Mouse (Mus musculus) midbrain, embryonic 14.5 days (tissue): ENCODE results near the gene Ccdc162. TPM values are rescaled to one million over a fixed set of nuclear protein-coding genes. Genes with fewer than 3 reads are reported as not detected.

Source experiments
- ATAC-seq: fragments of 200-750 bp; cut with Nextera tagmentation; 2 replicates; pipeline ENCODE4 v1.8.0; 2017; ENCODE audit warnings: moderate number of reproducible peaks, moderate library complexity; ENCODE audit not compliant: low FRiP score, low TSS enrichment
- DNase-seq: peaks from one replicate; pipeline ENCODE4 v3.0.0-alpha.2; 2015
- H3K27ac ChIP-seq: fragments of 300-500 bp; sonication (generic); replicated peaks from 2 replicates; pipeline ENCODE4 v1.5.1; 2014; ENCODE audit warnings: mild to moderate bottlenecking, low read depth, low read length, moderate library complexity
- H3K27me3 ChIP-seq: fragments of 300-500 bp; sonication (generic); 2 replicates; pipeline ENCODE4 v1.6.1; 2014; ENCODE audit warnings: low read length, control low read depth, mixed read lengths; ENCODE audit not compliant: control insufficient read depth, insufficient read depth
- H3K36me3 ChIP-seq: fragments of 300-500 bp; sonication (generic); 2 replicates; pipeline ENCODE4 v1.6.1; 2014; ENCODE audit warnings: low read length, control low read depth; ENCODE audit not compliant: control insufficient read depth, insufficient read depth
- H3K4me1 ChIP-seq: fragments of 300-500 bp; sonication (generic); 2 replicates; pipeline ENCODE4 v1.6.1; 2014; ENCODE audit warnings: mild to moderate bottlenecking, antibody characterized with exemption, low read length, control low read depth; ENCODE audit not compliant: control insufficient read depth, insufficient read depth
- H3K4me2 ChIP-seq: fragments of 300-500 bp; sonication (generic); 2 replicates; pipeline ENCODE4 v1.6.1; 2014; ENCODE audit warnings: mild to moderate bottlenecking, low read length, moderate library complexity
- H3K4me3 ChIP-seq: fragments of 300-500 bp; sonication (generic); replicated peaks from 2 replicates; pipeline ENCODE4 v1.5.1; 2014; ENCODE audit warnings: low read depth, low read length
- H3K9ac ChIP-seq: fragments of 300-500 bp; sonication (generic); replicated peaks from 2 replicates; pipeline ENCODE4 v1.6.1; 2014; ENCODE audit warnings: mild to moderate bottlenecking, low read length, moderate library complexity
- H3K9me3 ChIP-seq: fragments of 300-500 bp; sonication (generic); 2 replicates; pipeline ENCODE4 v1.6.1; 2016; ENCODE audit warnings: low read length, control low read depth, mixed read lengths; ENCODE audit not compliant: control insufficient read depth
- WGBS: fragments of 180-500 bp; shearing (Covaris S2); extraction: QIAGEN DNeasy Blood & Tissue Kit; methylation state at CpG from one replicate; pipeline ENCODE4 v1.1.7; 2014; 5-methylcytosine and 5-hydroxymethylcytosine counted together
- polyA plus RNA-seq: library from polyadenylated mRNA; unstranded; fragments of >200 nt; fragmentation: Nextera tagmentation; extraction: Ambion mirVana; gene quantifications from 2 replicates; pipeline ENCODE4 v1.2.1, GENCODE M21; 2014

Ccdc162 gene
- polyA plus RNA-seq, 1 experiment from 2014 or later = 0.26 TPM

DNA sequence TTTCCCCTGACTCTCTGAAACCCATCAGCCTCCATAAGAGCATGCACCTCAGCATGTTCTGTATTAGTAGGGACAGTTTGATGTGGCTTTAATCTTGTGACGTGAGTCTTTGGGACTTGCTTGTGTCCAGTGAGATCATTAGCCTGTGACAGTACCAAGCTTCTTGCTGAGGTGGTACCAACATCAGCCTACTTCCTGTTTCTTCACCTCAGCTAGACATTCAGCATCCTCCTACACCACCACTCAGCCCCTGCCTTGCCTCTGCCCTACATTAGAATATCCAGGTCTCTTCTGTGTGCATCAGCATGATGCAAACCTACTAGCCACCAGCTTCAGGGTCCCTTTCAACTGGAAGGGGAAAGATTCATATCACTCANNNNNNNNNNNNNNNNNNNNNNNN, 113.8 kb downstream of the Ccdc162 start:
- WGBS = 100% methylated on average over 1 of the region's 1 CpGs
- no peak overlapping the region for H3K27ac ChIP-seq
- H3K4me1 ChIP-seq = no peaks in the 10 kb centered on the region
- no peaks in the 10 kb centered on the region for H3K27me3 ChIP-seq
- DNase-seq = no peak
- H3K4me3 ChIP-seq = no peak overlapping the region
- H3K9me3 ChIP-seq = no peaks in the 10 kb centered on the region
- H3K9ac ChIP-seq = no peak overlapping the region
- H3K36me3 ChIP-seq = no peaks in the 10 kb centered on the region
- no peak overlapping the region for H3K4me2 ChIP-seq
- no peak for ATAC-seq

GRCm38 (mm10) chr10:41601898-41602545, 114.4 kb downstream of the Ccdc162 start:
- DNase-seq (no peak), ATAC-seq (no peak)
- no peak overlapping the region for H3K27ac ChIP-seq
- H3K27me3 ChIP-seq = no peaks in the 10 kb centered on the region
- no peaks in the 10 kb centered on the region for H3K4me1 ChIP-seq
- H3K4me2 ChIP-seq = no peak overlapping the region
- no peaks in the 10 kb centered on the region for H3K9me3 ChIP-seq
- H3K9ac ChIP-seq = no peak overlapping the region
- no peaks in the 10 kb centered on the region for H3K36me3 ChIP-seq
- WGBS = 87% methylated on average over 7 of the region's 7 CpGs
- no peak overlapping the region for H3K4me3 ChIP-seq

- H3K4me3 ChIP-seq = no peak overlapping the region
- DNase-seq = no peak
- H3K27ac ChIP-seq = no peak overlapping the region
- H3K4me2 ChIP-seq = no peak overlapping the region
- no peaks in the 10 kb centered on the region for H3K9me3 ChIP-seq
- H3K4me1 ChIP-seq = no peaks in the 10 kb centered on the region
- WGBS = 85% methylated on average over 4 of the region's 4 CpGs
- no peaks in the 10 kb centered on the region for H3K36me3 ChIP-seq
- ATAC-seq = no peak
- H3K27me3 ChIP-seq = no peaks in the 10 kb centered on the region
- H3K9ac ChIP-seq = no peak overlapping the region
Measured at GRCm38 (mm10) chr10:41601302-41601701, 115.1 kb downstream of the Ccdc162 start.

GRCm38 (mm10) chr10:41599051-41599450, 117.4 kb downstream of the Ccdc162 start:
- H3K36me3 ChIP-seq = no peaks in the 10 kb centered on the region
- H3K27me3 ChIP-seq = no peaks in the 10 kb centered on the region
- H3K4me1 ChIP-seq = no peaks in the 10 kb centered on the region
- no peak overlapping the region for H3K4me3 ChIP-seq
- H3K9me3 ChIP-seq = no peaks in the 10 kb centered on the region
- no peak overlapping the region for H3K4me2 ChIP-seq
- WGBS = 89% methylated on average over 9 of the region's 9 CpGs
- ATAC-seq (no peak), DNase-seq (no peak)
- H3K9ac ChIP-seq = no peak overlapping the region
- no peak overlapping the region for H3K27ac ChIP-seq

- no peaks in the 10 kb centered on the region for H3K9me3 ChIP-seq
- H3K4me2 ChIP-seq = no peak overlapping the region
- no peak overlapping the region for H3K4me3 ChIP-seq
- 49% methylated on average over 9 of the region's 9 CpGs for WGBS
- H3K36me3 ChIP-seq = no peaks in the 10 kb centered on the region
- DNase-seq (no peak), ATAC-seq (no peak)
- H3K27ac ChIP-seq = no peak overlapping the region
- no peak overlapping the region for H3K9ac ChIP-seq
- H3K4me1 ChIP-seq = no peaks in the 10 kb centered on the region
- no peaks in the 10 kb centered on the region for H3K27me3 ChIP-seq
Measured at GRCm38 (mm10) chr10:41598221-41598620, 118.2 kb downstream of the Ccdc162 start.

- no peaks in the 10 kb centered on the region for H3K4me1 ChIP-seq
- no peak for ATAC-seq
Measured at GRCm38 (mm10) chr10:41595550-41595949, 120.9 kb downstream of the Ccdc162 start.

DNA sequence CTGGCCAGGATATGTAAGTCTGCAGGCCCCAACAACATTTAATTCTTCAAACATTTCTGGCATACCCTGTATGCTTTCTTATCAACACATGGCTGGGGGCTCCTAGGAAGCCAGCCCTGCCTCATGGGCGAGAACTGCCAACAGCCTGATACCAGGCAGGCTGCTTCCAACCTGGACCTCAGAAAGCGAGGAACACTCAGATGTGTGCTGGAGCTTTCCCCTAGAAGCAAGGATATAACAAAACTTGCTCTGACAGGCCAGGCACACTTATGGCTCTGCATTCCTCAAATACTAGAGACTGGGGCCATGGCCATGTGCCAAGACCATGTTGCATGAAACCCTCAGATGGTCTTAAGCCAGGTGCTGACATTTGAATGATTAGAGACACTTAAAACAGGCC, 121.5 kb downstream of the Ccdc162 start:
- Histone ChIP-seq H3K4me3 (no peak overlapping the region), H3K4me2 (no peak overlapping the region), H3K9ac (no peak overlapping the region), H3K4me1 (no peaks in the 10 kb centered on the region), H3K36me3 (no peaks in the 10 kb centered on the region), H3K27me3 (no peaks in the 10 kb centered on the region), H3K9me3 (no peaks in the 10 kb centered on the region), H3K27ac (no peak overlapping the region)
- WGBS = 89% methylated on average over 2 of the region's 2 CpGs
- DNase-seq (no peak), ATAC-seq (no peak)

More at GRCm38 (mm10) chr10:41595550-41595949, 120.9 kb downstream of the Ccdc162 start:
- no peak overlapping the region for H3K27ac ChIP-seq
- H3K4me3 ChIP-seq = no peak overlapping the region
- no peak overlapping the region for H3K9ac ChIP-seq
- no peaks in the 10 kb centered on the region for H3K9me3 ChIP-seq
- WGBS = 88% methylated on average over 3 of the region's 3 CpGs
- H3K4me2 ChIP-seq = no peak overlapping the region
- no peaks in the 10 kb centered on the region for H3K36me3 ChIP-seq
- no peaks in the 10 kb centered on the region for H3K27me3 ChIP-seq
- DNase-seq = no peak

DNA sequence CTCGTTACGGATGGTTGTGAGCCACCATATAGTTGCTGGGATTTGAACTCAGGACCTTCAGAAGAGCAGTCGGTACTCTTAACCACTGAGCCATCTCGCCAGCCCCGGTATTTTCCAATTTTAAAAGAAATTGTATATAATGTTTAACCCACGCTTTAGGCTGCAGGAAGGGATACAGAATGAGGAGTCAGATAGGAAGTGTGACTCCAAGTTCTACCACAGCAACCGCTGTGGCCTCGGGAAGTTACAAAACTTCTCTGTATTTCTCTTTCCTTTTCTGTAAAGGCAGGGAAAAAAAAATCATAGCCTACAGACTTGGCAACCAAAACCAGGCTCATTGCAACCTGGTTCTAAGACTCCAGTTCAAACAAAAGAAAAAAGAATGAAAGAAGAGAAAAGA, 122.0 kb downstream of the Ccdc162 start:
- no peak for DNase-seq
- ATAC-seq = no peak
- Histone ChIP-seq H3K36me3 (no peaks in the 10 kb centered on the region), H3K27ac (no peak overlapping the region), H3K4me2 (no peak overlapping the region), H3K9me3 (no peaks in the 10 kb centered on the region), H3K9ac (no peak overlapping the region), H3K4me1 (no peaks in the 10 kb centered on the region), H3K4me3 (no peak overlapping the region), H3K27me3 (no peaks in the 10 kb centered on the region)
- WGBS = 89% methylated on average over 8 of the region's 8 CpGs

DNA sequence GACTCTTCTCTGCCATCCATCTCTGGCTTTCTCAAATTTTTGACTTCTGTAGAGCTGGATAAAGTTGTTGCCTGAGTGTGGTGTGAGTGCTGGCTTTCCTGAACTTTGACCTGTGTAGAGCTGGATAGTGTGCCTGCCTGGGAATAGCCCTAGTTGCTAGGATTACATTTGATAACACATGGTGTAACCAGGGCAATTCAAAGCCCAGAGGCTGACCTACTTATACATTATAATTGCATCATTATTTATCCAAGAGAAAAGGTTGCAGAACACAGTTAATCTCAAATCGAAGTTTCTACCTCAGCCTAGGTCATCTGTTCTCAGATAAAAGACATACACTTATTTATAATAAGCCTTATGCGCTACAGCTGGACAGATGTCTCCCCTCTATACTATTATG, 127.8 kb downstream of the Ccdc162 start:
- DNase-seq = no peak
- no peaks in the 10 kb centered on the region for H3K4me1 ChIP-seq
- 92% methylated on average over 2 of the region's 2 CpGs for WGBS
- no peak overlapping the region for H3K9ac ChIP-seq
- no peaks in the 10 kb centered on the region for H3K9me3 ChIP-seq
- H3K27me3 ChIP-seq = no peaks in the 10 kb centered on the region
- ATAC-seq = no peak
- H3K4me3 ChIP-seq = no peak overlapping the region
- H3K27ac ChIP-seq = no peak overlapping the region
- no peaks in the 10 kb centered on the region for H3K36me3 ChIP-seq
- H3K4me2 ChIP-seq = no peak overlapping the region
